Mouse (Mus musculus): ENCODE data around the gene Prss48. TPM values are rescaled to one million over a fixed set of nuclear protein-coding genes. Genes with fewer than 3 reads are reported as not detected.

Prss48 gene
- not detected for total RNA-seq (2021)
- long read RNA-seq, experiment 1: 0 reads
- long read RNA-seq, experiment 2: 0 reads

DNA sequence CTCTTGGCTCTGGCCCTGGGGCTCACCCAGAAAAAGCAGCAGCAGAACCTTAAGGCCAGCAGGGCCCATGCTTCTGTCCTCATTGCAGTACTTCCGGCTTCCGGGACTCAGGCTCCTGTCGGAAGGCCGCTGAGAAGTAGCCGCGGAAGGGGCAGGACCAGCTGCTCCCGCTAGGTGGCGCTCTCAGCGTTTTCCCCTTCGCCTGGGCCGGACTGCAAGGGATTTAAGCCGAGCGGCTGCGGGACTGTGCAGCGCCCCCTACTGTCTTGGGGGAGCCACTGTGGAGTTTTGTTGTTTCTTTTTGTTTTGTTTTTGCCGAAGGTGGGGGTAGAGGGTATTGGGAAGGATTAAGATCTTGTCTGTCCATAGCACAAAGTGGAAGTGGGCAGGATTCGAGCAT, at the start of gene Prss48:
TSS of gene Prss48 (minus strand) at position 69 of the 400 bp plus-strand sequence.
- DNase-seq (ENCODE audit: low spot score in 2 of 2): no peak

DNA sequence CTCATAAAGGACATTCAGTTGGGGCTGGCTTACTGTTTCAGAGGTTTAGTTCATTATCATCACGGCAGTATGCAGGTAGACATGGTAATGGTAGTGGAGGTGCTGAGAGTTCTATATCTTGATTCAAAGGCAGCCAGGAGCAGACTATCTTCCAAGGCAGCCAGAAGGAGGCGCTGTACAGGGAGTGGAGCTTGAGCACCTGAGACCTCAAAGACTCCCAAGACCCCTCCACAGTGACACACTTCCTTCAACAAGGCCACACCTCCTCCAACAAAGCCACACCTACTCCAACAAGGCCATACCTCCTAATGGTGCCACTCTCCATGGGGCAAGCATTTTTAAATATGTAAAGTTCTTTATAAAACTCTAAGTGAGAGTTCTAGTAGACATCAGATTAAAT, 46.8 kb upstream of the Prss48 start:
- DNase-seq (ENCODE audit: low spot score in 2 of 2): no peak

GRCm38 (mm10) chr3:86047686-86048408, 45.6 kb upstream of the Prss48 start:
- DNase-seq (ENCODE audit: low spot score in 2 of 2): no peak

DNA sequence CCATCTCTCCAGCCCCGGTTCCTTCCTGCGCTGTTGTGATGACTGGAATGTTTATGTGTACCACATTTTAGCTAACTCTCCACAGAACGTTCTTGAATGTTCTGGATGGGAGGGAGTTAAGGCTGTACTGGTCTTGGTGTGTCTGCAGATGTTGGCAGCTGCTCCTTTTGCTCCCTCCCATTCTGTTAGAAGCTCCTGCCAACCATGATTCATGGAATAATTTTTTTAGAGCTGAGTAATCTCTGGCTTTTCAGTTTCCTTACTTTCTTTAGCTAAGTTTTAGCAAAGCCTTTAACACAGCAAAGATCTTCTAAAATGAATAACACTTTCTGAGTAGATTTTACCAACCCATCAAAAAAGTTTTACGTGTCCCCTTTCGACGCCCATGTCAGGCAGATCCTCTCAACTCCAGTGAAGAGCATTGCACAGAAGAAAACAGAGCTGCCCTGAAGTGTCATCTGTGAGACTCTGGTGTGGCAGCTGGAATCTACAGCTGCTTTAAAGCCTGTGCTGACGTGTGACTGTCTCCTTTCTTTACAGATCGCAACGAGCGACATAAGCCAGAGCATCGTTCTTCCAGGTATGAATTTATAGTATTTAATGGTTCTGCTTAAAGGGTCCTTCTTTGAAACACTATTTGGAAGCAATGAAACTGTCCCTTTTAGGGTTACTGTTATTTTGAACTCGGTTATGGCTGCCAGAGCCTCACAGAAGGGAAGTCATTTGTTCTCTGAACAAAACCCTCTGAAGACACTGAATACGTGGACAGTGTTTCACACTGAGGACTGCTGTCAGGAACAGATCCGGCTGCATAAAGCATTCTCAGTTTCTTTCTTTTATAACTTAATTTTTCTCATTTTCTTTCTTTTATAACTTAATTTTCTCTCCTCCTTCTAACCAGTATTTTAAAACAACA, 38.3 kb upstream of the Prss48 start:
- DNase-seq (ENCODE audit: low spot score in 2 of 2): no peak

DNA sequence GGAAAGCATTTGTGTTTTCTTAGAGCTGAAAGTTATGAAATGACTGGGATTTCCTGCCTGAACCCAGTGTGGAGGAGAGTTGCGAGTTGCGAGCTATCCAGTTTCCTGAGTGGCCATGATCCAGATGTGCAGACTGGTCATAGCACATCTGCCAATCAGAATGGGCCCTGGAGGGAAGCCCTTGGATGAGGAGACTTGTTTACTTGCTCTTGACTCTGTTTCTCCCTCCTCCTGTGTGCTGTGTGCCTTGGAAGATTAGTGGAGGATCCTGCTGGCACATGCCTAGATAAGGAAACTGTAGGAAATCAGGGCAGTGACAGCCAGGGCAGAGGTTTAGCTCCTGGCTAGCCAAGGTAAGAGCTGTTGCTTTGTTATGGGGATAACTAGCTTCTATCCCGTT, 36.4 kb upstream of the Prss48 start:
- no peak for DNase-seq (ENCODE audit: low spot score in 2 of 2)

DNA sequence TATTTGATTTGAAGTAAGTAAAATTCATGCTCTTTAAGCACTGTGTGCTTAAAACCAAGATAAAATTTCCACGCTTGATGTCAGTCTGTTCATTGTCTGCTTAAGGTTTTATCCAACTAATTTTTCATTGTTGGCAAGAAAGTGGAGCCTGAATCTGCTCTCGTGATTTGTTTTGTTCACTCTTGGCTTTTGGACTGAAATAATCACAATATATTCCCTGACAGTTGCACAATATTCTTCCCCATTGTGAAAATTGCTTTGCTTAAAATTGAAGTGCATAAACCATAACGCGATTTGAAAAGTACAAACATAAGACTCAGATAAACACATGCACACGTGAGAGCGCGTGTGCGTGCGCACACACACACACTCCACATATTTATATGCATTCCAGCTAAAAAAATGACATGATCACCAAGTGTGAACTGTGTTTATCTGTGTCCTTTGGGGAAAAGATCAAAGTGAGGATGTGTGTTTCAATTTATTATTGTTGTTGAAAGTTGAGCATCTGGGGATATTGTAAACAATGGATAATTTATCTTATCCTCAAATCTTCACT, 35.7 kb upstream of the Prss48 start:
- no peak for DNase-seq (ENCODE audit: low spot score in 2 of 2)

GRCm38 (mm10) chr3:86033455-86034090, 31.3 kb upstream of the Prss48 start:
- no peak for DNase-seq (ENCODE audit: low spot score in 2 of 2)

DNA sequence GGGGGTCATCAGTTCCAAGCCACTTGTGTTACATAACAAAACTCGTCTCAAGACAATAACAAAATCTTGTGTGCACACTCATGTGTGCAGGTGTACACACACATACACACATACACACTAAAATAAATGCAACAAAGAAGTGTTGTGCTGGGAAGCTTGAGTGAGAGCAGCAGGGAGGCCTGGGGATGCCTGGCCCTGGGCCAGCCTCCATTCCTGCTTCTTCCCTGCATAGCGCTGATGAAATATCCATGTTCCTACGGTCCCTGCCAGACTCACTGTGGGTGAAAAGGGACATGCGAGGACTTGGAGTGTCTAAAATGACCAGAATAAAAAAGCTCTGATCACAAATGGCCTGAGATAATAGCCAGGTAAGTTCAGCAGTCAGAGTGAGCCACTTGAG, 28.3 kb upstream of the Prss48 start:
- DNase-seq (ENCODE audit: low spot score in 2 of 2): no peak

- DNase-seq (ENCODE audit: low spot score in 2 of 2): no peak
Observed at GRCm38 (mm10) chr3:86028658-86029375, 26.5 kb upstream of the Prss48 start.

GRCm38 (mm10) chr3:86025341-86026137, 23.2 kb upstream of the Prss48 start:
- DNase-seq (ENCODE audit: low spot score in 2 of 2): no peak

DNA sequence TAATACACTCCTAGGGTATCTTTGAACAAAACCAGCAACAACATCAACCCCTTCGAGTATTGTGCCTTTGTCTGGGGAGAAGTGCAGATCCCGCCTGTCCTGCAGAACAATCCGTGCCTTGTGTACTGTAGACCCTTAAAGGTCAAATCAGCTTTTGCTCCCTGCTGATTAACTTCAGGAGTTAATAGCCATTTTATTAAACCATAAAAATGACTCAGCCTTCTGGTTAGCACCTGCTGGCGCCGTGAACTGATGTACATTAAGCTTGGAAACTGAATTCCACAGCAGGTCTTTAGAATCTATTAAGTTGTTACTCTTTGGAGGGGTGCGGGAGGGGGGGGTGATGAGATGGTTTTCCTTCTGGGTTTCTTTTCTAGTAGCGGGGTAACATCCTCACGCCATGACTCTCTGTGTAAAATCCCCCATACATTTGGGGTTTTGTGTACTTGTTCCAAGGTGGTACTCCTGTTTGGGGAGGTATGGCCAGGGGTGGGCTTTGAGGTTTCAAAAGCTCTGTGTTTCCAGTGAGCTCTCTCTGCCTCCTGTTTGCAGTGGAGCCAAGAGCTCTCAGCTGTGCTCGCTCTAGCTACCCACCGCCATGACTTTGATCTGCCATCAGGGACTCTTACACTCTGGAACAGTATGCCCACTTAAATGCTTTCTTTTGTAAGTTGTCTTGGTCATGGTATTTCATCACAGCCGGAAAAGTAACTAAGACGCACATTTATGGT, 21.9 kb upstream of the Prss48 start:
- DNase-seq (ENCODE audit: low spot score in 2 of 2): no peak

GRCm38 (mm10) chr3:86021651-86022050, 19.4 kb upstream of the Prss48 start:
- DNase-seq (ENCODE audit: low spot score in 2 of 2): no peak

GRCm38 (mm10) chr3:86020921-86021650, 18.8 kb upstream of the Prss48 start:
- no peak for DNase-seq (ENCODE audit: low spot score in 2 of 2)

- DNase-seq (ENCODE audit: low spot score in 2 of 2): no peak
Observed at GRCm38 (mm10) chr3:86017484-86017883, 15.2 kb upstream of the Prss48 start.

DNA sequence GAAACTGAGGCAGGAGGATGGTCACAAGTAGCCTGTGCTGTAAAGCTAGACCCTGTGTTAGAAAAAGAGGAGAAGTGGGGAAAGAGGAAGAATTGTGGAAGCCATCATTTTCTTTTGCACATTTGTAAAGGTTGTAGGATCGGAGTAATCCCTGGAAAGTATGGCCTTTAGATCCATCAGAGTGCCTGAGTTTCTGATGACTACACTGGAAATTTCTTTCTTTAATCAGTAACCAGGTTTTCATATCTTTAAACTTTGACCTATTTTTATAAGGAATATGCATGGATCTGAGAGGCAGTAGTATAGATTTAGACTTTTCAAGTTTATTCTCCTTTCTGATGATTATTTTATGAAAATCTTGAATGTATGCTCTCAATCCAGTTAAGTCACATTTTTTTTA, 14.7 kb upstream of the Prss48 start:
- DNase-seq (ENCODE audit: low spot score in 2 of 2): no peak

DNA sequence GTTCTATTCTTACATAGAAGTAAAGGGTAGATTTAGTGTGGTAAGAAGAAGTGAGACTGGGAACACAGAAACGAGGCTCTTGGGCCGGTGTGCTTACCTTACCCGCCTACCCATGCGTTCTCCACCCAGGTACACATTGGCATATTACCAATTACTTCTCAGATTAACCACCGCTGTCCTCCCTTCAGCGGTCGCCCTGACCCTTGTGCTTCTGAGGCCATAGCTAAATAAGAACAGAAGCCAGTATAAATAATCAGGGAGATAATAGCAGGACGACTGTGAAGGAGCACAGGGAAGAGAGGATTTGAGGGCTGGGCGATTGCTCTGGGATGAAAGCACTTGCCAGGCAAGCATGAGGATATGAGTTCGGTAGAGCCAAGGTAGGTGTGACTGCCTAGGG, 11.5 kb upstream of the Prss48 start:
- no peak for DNase-seq (ENCODE audit: low spot score in 2 of 2)

GRCm38 (mm10) chr3:86011833-86012232, 9.5 kb upstream of the Prss48 start:
- no peak for DNase-seq (ENCODE audit: low spot score in 2 of 2)

DNA sequence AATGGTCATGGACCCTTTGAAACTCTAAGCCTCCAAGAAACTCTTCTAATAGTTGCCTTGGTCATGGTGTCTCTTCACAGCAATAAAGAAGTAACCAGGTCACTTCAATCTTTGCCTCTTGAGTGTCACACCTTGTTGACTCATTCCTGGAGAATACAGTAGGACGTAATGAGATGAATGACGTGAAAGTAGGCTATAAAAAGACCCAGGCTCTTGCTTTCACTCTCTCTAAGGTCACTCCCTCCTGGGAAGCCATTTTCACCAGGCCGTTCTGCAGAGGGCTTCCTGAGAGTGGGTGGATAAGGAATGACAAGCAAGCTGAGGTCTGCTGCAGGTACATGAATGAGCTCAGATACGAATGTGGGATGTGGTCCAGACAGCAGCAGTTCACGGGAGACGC, 9.1 kb upstream of the Prss48 start:
- no peak for DNase-seq (ENCODE audit: low spot score in 2 of 2)

- DNase-seq (ENCODE audit: low spot score in 2 of 2): no peak
Observed at GRCm38 (mm10) chr3:86010618-86011017, 8.3 kb upstream of the Prss48 start.

Data from adrenal gland, adult 18-20 months (tissue).